Mouse (Mus musculus) adrenal gland, adult 10 weeks (tissue): ENCODE measurements around the gene 1520401A03Rik. TPM values are rescaled to one million over a fixed set of nuclear protein-coding genes. Genes with fewer than 3 reads are reported as not detected.

Experiments
- polyA plus RNA-seq: library from polyadenylated mRNA; stranded (reverse); fragments of 350-450 nt; fragmentation: Illumina TruSeq; extraction: RNeasy Lipid Tissue Mini Kit (QIAGEN cat#74804); gene quantifications from one replicate; pipeline ENCODE4 v1.2.3, GENCODE M21; 2014; ENCODE audit warnings: low read depth, low replicate concordance

Gene 1520401A03Rik
- polyA plus RNA-seq, result 0.58 TPM

DNA sequence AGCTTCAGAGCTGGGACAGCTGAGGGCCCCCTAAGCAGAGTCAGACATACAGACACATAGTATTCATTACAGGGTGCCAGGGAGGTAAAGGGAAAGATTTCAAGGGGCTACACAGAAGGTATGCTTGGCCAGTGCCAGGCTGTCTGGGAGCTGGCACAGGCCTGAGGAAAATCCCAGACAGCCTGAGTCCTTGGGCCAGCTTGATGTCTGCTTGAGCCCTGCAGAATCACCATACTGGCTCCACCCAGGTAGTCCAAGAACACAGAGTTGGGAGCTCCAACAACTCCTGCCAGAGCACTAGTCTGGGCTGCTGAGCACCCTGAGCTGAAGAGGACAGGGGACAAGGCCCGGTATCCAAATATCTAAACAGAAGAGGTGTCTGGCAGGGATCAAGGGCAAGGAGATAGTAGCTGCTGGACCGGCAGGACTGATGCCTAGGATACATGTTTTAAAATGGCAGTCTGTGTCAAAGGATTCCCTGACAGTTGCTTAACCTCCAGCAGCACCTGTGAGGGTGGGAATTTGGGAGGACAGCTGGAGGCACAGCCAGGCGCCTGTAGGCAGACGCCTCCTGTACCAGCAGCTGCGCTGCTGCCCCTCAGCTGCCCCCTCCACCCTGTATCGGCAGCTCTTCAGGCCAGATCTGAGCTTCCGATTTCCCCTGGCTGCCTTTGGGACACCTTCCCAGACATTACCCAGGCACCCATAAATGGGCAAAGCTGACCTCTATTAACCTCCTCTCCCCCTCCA, at the start of gene 1520401A03Rik:
1520401A03Rik (minus strand) TSS at position 408 of the 750 bp plus-strand sequence.

DNA sequence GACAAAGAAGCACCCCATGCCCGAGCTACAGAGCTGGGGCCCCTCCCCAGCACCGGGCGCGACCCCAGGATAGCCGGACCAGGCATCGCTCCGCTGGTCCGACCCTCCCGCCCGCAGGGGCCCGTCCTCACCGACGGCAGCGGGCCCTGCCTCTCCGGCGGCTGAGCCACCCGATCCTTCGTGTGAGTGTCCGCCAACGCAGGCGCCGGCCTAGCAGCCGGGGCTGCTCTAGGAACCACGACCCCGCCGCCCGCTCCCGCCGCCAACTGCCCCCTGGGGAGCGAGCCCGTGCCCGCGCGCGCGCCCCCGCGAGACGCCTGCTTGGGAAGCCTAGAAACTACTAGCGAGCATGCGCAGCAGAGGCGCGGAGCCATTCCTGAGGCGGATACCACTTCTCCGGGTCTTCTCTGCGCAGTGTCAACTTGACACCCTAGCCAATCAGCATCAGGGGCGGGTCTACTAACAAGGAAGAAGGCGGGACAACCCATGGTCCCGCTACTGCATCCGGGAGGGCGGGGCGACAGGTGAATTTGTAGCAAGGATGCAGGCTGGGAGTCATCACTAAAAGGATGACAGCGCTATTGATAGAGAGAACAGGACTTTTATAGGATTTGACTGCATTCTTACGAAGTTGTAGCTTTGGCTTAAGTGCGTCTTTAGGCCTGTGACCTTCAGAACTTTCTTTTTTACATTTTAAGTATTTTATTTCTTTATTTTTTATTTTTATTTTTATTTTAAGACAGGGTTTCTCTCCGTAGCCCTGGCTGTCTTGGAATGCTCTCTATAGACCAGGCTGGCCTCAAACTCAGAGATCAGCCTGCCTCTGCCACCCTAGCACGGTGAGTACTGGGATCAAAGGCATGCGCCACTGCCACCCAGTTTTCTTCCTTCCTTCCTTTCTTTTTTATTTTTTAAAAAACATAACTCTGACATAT, 49.0 kb upstream of the 1520401A03Rik start, which contains the start of gene Flywch1:
Flywch1 (minus strand) TSS at position 319 of the 935 bp plus-strand sequence.

DNA sequence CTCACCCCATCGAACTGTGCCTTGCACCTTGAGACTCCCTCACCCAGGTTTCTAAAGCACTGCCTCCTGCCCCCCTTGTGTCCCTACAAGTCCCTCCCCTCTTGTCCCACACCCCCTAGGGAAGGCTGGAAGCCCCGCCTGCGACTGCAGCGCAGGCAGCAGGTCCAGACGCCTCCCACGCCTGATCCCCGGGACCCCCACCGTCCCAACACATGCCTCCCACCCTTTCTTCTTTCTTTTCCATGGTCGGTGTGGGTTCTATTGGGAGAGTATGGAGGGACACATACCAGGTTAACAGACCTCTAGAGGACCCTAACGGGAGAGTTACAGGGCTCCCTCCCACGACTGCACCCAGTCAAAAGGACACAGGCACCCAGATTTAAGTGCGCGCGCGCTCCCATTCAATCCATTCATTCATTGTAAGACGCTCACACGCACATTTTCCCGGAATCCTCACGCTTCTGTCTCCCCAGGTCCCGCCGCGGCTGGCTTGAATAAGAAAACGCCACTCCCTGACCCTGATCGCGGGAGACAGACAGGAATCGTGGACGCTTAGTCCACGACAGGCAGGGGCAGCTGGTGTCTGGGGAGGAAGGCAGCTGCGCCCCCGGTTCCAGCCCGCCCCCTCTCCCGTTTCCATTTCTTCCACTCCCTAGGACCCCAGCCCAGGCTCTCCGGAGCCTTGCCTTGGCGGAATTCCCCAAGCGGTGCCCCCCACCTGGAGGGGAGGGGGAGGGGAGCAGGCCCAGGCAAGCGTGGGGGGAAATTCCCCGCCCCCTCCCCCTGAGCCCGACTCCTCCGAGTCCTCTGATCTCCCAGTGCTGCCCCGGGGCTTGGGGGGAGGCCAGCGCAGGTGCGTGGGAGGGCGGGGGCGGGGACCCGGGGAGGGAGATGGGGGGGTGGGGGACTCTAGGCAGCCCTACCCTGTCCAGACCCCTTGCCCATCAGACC, 23.0 kb upstream of the 1520401A03Rik start, which contains the start of gene Kremen2:
Kremen2 (minus strand) TSS at position 533 of the 951 bp plus-strand sequence.

DNA sequence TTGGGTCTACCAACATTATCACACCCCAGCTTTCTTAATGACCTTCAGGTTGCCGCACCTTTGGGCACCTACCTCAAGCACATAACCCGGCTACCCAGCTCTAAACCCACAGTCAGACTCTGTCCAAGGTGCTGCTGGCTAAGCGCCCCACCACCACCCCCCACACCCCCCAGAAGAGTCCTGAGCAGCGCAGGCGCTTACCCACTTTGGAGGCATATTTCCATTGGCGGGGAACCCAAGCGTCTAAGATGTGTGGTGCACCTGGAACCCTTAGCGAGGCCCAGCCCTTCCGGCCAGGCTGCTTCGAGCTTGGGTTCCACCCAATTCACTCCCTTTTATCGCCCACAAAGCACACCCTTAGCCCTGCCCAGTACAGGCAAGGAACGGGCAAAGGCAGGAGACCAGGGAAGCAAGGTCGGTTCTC, 18.0 kb upstream of the 1520401A03Rik start, which contains the start of gene Paqr4:
Paqr4 (minus strand) TSS at position 270 of the 424 bp plus-strand sequence.

DNA sequence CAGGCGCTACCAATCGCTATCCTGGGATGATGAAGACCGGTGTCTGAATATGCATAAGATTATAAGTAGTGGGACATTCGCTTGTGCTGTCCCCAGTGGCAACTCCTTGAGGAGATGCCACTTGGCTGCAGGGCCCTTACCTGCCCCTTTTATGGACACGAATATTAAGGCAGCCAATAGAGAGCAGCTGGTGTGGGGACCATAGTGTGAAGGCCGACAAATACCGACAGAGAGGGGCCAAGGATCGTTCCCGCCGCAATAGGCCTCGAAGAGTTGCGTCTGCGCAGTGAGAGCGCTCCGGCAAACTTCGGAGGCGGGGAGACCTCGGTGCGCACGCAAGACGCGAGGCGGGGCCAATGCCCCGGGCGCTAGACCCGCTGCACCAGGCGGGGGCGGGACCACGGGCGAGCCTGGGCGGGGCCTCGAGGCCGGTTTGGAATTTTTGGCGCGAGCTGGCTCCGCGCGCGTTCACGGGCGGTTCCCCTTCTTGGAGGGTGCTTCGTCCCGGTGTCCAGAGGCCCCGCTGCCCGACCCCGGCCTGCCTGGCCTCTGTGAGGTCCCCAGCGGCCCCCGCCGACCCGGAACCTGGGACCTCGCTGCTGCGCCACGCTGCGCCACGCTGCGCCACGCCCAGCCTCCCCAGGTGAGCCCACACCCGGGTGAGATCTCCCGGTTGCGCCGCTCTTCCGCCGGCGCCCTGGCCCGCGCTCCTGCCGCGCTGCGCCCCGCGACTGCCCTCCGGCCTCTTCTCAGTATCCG, 3.6 kb upstream of the 1520401A03Rik start, which contains the start of gene Pkmyt1:
Pkmyt1 (plus strand) TSS at position 338 of the 759 bp plus-strand sequence.

DNA sequence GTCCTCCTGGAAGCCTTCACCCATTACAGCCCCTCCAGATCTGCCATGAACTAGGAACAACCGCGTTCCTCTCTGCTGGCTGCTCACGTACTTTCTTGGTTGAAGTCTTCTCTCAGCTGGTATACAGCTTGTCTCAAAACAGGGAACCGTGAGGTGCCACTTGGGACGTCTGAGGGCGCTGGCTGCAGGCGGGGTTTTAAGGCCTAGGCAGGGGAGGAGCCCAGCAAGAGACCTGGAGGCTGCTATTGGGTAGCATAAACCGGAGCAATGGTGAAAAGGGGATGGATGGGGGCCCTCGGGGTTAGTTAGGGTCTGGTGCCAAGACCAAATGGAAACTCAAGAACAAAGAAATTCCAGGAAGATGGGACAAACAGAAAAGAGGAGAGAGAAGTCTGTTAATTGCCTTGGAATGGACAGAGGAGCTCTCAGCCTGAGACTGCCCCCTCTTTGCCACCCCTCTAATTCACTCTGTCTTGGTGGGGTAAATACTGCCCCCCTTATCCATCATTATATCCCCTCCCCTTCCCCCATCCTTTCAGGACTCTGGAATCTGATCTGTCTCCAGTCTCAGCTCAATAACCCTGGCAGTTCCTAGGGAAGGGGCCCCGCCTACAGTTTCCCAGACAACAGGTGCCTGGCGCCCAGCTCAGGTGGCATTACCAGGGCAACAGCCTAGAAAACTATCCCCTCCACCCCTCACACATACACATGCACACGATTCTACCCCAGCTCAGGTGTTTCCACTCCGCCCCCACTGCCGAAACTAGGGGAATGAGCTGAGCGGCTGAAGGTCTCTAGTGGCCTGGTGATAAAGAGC, 38.5 kb downstream of the 1520401A03Rik start, which contains the start of gene Cldn9:
Cldn9 (minus strand) TSS at position 171 of the 817 bp plus-strand sequence.

DNA sequence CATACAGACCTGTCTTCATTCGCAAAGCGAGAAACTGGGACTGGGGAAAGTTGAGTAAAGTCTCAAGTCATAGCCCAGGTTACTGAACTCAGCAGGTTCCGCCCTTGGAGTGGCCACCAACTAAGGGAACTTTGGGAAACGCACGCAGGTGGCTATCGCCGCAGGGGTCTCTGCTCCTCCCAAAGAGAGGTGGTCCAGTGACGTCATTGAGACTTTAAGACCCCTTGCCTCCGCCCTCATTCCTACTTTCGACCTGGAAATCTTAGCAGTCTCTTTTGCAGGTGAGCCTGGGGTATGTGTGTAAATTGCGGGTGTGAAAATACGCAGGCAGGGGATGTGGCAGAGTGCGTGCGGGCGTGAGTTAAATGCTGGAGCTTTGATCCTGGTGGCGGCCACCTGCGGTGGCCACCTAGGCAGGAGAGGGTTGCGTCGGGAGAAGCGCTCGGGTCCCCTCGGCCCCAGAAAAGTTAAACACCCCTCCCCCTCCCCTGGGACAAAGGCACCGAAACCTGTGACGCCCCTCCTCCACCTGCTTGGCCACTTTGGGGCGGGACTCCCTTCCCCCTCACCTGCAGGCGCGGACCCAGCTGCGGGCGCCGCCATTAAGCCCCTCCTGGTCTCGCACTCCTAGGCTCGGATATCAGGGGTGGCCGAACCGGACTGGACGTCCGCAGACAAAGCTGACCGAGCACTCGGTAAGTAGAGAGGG, 43.3 kb downstream of the 1520401A03Rik start, which contains the start of gene Cldn6:
Cldn6 (plus strand) TSS at position 123 of the 709 bp plus-strand sequence.

DNA sequence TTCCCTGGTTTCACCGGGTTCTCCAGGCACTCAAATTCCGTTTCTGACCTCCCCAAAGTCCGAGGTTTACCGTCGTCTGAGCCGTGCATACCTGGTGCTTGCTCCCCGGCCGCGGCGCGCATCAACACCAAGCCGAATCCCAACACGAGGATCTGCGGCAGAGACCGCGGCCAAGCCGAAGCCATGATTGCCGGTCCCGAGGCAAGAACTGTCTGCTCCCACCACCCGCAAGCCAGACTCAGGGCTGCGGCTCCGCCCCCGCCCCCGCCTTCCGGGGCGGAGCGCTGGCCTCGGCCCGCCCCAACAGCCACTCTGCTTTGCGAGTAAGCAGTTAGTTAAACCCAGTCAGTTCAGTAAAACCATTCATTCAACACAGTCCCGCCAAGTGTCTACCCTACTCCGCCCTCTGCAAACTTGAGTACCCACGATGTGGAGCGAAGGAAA, 45.3 kb downstream of the 1520401A03Rik start, which contains the start of gene Tnfrsf12a:
Tnfrsf12a (minus strand) TSS at position 233 of the 444 bp plus-strand sequence.

DNA sequence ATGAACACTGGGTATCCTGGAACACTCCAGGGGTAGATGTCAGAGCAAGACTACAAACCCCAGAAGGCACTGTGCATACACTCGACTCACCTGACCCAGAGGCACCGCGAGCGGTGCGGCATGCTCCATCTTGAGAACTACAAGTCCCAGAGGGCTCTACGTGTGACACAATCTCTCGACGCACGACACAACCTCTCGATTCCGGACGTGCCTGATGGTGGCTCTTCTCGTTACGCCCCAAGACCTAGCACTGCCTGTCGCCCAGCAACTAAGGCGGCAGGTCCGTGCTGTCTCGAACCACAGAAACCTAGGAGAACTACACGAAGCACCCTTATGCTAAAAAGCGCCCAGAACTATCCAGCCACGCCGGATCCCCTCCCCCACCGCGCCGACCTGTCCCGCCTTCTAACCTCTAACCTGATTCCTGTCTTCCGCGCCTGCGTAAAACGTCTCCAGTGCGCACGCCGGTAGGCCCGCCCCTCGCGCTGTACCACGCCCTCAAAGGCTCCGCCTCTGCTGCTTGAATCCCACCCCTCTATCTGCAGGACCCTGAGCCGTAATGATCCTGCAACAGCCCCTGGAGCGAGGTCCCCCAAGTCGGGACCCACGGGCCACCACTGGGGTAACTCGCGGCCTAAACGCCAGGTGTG, 49.0 kb downstream of the 1520401A03Rik start, which contains the start of the genes Hcfc1r1 and Thoc6:
Hcfc1r1 (plus strand) TSS at position 173 of the 650 bp plus-strand sequence.
Thoc6 (minus strand) TSS at position 459 of the 650 bp plus-strand sequence.

DNA sequence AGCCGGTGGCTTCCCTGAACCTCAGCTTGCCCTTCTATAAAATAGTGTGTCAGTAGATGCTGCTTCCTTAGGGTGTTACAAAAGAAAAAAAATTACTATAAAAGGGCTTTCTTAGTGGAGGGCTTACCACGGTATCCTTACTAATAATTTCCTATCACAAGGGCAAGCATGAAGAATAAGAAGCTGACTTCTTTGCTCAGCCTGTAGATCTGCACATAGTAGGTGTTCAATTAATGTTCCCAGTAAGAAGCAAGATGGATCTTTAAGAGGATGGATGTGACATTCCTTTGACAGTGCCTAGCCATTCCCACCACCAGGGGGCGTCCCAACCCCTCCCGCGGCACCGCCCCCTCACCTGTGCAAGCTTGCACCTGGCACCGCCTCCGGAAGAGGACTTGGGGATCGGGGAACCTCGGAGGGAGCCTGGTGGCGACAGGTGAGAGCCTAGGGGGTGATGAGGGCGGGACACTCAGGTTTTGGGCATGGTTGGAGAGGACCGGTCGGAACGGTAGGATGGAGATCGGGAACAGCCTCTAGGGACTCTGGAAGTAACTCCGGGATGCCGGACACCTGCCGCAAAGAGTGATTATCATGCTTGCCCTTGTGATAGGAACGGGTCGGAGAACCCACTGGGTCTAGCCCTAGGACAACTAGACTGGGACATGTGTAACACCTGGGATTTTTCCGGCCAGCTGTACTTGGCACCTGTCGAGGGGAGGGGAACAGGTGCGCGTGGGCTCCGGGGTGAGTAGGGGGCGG, 62.3 kb downstream of the 1520401A03Rik start, which contains the start of gene Bicdl2:
Bicdl2 (plus strand) TSS at position 390 of the 759 bp plus-strand sequence.

Other genes starting within 250 kb of the 1520401A03Rik start
- gene Vmn2r117, start 243.1 kb downstream of the 1520401A03Rik start, polyA plus RNA-seq, result not detected
- gene Zfp213, start 158.5 kb downstream of the 1520401A03Rik start, polyA plus RNA-seq, result 0.70 TPM
- gene Zfp13, start 123.3 kb downstream of the 1520401A03Rik start, polyA plus RNA-seq, result not detected
- gene Zscan10, start 121.9 kb downstream of the 1520401A03Rik start, polyA plus RNA-seq, result not detected
- not detected for gene Mmp25, start 77.5 kb downstream of the 1520401A03Rik start, polyA plus RNA-seq
- gene Bicdl2, start 62.3 kb downstream of the 1520401A03Rik start, polyA plus RNA-seq, result not detected
- 11.7 TPM for gene Hcfc1r1, start 49.2 kb downstream of the 1520401A03Rik start, polyA plus RNA-seq
- gene Thoc6, start 48.9 kb downstream of the 1520401A03Rik start, polyA plus RNA-seq, result 3.1 TPM
- gene Tnfrsf12a, start 45.3 kb downstream of the 1520401A03Rik start, polyA plus RNA-seq, result 4.1 TPM
- not detected for gene Cldn6, start 43.5 kb downstream of the 1520401A03Rik start, polyA plus RNA-seq
- not detected for gene Cldn9, start 38.8 kb downstream of the 1520401A03Rik start, polyA plus RNA-seq
- not detected for gene Pkmyt1, start 3.6 kb upstream of the 1520401A03Rik start, polyA plus RNA-seq
- 3.3 TPM for gene Paqr4, start 18.1 kb upstream of the 1520401A03Rik start, polyA plus RNA-seq
- not detected for gene Kremen2, start 23.1 kb upstream of the 1520401A03Rik start, polyA plus RNA-seq
- 1.2 TPM for gene Flywch1, start 48.8 kb upstream of the 1520401A03Rik start, polyA plus RNA-seq
- gene Flywch2, start 63.3 kb upstream of the 1520401A03Rik start, polyA plus RNA-seq, result 1.0 TPM
- 189 TPM for gene Srrm2, start 67.7 kb upstream of the 1520401A03Rik start, polyA plus RNA-seq
- 32.6 TPM for gene Elob, start 106.4 kb upstream of the 1520401A03Rik start, polyA plus RNA-seq
- not detected for gene Prss33, start 113.3 kb upstream of the 1520401A03Rik start, polyA plus RNA-seq
- not detected for gene Prss32, start 121.1 kb upstream of the 1520401A03Rik start, polyA plus RNA-seq
- not detected for gene Prss41, start 121.4 kb upstream of the 1520401A03Rik start, polyA plus RNA-seq
- gene Prss21, start 145.3 kb upstream of the 1520401A03Rik start, polyA plus RNA-seq, result not detected
- gene Dcpp1, start 158.1 kb upstream of the 1520401A03Rik start, polyA plus RNA-seq, result not detected
- not detected for gene Dcpp2, start 158.1 kb upstream of the 1520401A03Rik start, polyA plus RNA-seq
- not detected for gene Dcpp3, start 194.7 kb upstream of the 1520401A03Rik start, polyA plus RNA-seq
- not detected for gene Sbp, start 218.9 kb upstream of the 1520401A03Rik start, polyA plus RNA-seq
- gene Sbpl, start 232.5 kb upstream of the 1520401A03Rik start, polyA plus RNA-seq, result not detected